Mouse (Mus musculus) embryonic fibroblast, embryonic 13.5 days (primary cell): ENCODE results near the gene Tat. TPM values are rescaled to one million over a fixed set of nuclear protein-coding genes. Genes with fewer than 3 reads are reported as not detected.

Source experiments
- H3K27ac ChIP-seq: 2 replicates; pipeline ENCODE4 v1.5.1; 2012; ENCODE audit warnings: low read length, control low read depth, inconsistent platforms; ENCODE audit not compliant: insufficient read depth
- H3K4me1 ChIP-seq: 2 replicates; pipeline ENCODE4 v1.6.1; 2011; ENCODE audit warnings: low read length; ENCODE audit not compliant: control insufficient read depth, insufficient read depth
- H3K4me3 ChIP-seq: 2 replicates; pipeline ENCODE4 v1.5.1; 2011; ENCODE audit warnings: mild to moderate bottlenecking, control low read depth, low read length; ENCODE audit not compliant: insufficient read depth
- CTCF ChIP-seq: IDR thresholded peaks from 2 replicates; pipeline ENCODE4 v1.5.1; 2011; ENCODE audit warnings: mild to moderate bottlenecking, control low read depth, low read length, moderate library complexity, borderline replicate concordance; ENCODE audit not compliant: insufficient read depth
- POLR2A ChIP-seq: IDR thresholded peaks from 2 replicates; pipeline ENCODE4 v1.6.1; 2011; ENCODE audit warnings: low read depth, mild to moderate bottlenecking, control low read depth, low read length, moderate library complexity
- polyA plus RNA-seq: library from polyadenylated mRNA; stranded (reverse); fragments of >200 nt; gene quantifications from 2 replicates; pipeline ENCODE4 v1.2.4, GENCODE M21; 2011; ENCODE audit warnings: low read depth; ENCODE audit not compliant: missing spikeins, insufficient read length

Tat gene
- polyA plus RNA-seq, 1 experiment: not detected

DNA sequence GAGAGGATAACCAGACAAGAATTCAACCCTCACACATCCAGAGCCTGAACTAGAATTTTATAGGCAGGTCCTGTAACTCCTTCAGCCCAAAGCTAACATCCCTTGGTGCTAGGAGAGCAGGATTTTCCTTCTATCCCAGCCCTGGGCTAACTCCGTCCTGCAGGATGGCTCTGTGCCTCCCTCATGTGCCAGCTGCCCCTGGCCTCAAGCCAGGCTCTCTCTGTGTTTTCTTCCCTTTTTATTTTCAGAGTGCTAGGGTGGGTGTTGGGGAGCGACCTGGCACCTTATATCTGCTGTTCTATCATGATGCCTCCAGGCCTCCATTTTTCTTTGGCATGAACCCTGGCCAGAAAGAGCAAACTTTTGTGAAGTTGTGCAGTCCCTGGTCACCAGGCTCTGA is 45.9 kb downstream of the Tat start:
- Histone ChIP-seq H3K4me3 (no peak overlapping the region), H3K27ac (no peak overlapping the region), H3K4me1 (0 out of 2 replicates have a peak, but pooled peaks cover under 1% of the 10 kb centered on the region)
- TF ChIP-seq CTCF (no peak), POLR2A (no peak)

DNA sequence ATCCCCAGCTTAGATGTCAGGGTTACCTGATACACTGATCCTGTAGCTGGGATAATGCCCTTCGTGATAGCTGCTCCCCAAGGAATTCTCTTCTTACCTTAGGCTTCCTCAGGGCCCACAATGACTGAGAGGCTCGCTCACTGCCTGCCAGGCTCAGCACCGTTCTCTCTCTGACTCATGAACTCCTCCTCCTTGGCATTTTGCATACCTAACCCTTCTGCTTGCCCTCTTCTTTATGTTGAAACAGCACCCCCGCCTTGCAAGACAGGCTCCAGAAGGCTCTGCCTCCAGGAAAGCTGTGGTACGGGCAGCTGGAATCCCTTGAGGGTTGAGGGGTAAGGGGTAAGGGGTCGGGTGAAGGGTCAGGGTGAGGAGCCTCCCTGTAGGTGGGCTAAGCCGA is 49.0 kb downstream of the Tat start:
- TF ChIP-seq CTCF (no peak), POLR2A (no peak)
- Histone ChIP-seq H3K4me1 (peaks cover 3% of the 10 kb centered on the region; the same call in 1 of the 2 replicates), H3K27ac (no peak overlapping the region), H3K4me3 (no peak overlapping the region)

DNA sequence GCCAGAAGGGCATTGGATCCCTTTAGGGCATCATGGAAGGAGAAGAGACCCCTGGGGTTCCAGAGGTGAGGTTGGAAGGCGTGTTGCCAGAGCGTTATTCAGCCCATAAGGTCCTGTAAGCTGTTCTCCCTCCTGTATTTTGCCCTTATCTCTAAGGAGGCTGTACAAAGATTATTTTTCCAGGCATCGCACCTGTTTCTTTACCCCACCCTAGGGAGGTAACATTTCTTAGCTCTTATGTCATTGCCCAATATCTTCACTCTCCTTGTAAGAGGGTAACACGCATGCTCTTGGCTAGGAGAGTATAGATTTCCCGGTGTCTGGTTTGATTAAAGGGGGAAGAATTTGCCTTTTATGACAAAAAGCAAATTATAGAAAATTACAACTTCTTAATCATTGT is 49.4 kb downstream of the Tat start, which contains the start of gene Chst4:
Gene Chst4 (minus strand): TSS at position 82 of the 400 bp plus-strand sequence.
- no peak for TF ChIP-seq POLR2A
- no peak for TF ChIP-seq CTCF
- H3K27ac ChIP-seq: no peak within 1 kb of the TSS
- H3K4me1 ChIP-seq: peaks cover 3% of the 10 kb centered on the region; the same call in 1 of the 2 replicates
- no peak within 1 kb of the TSS for H3K4me3 ChIP-seq

DNA sequence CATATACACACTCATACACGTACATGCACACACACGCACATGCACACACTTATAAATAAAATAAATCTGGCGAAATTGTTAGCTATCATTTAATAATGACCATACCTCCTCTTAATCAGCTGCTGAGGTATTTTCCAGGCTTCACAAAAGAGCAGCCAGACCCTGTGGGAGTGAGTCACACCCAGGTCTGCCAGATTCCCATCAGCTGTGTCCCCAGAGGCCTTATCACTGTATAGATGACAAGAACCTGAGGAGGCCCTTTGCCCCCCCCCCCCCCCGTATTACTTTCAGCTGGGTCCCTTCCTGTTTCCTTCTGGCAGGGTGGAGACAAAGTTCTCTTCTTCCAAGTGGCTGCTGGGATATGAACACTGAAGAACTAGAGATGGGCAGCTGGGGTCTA is 50.3 kb downstream of the Tat start:
- Histone ChIP-seq H3K4me3 (no peak overlapping the region), H3K4me1 (peaks cover 3% of the 10 kb centered on the region; the same call in 1 of the 2 replicates)
- TF ChIP-seq CTCF: no peak
- TF ChIP-seq POLR2A: no peak

More for the DNA sequence above, 50.3 kb downstream of the Tat start:
- H3K27ac ChIP-seq: no peak overlapping the region

Other genes starting within 250 kb of the Tat start
- 71.7 and 77.2 TPM in 2 replicates for gene Ap1g1, start 211.9 kb upstream of the Tat start, polyA plus RNA-seq
- gene Phlpp2, start 121.9 kb upstream of the Tat start, polyA plus RNA-seq: 7.5 and 8.8 TPM in 2 replicates
- gene Marveld3, start 28.2 kb upstream of the Tat start, polyA plus RNA-seq: not detected in 2 replicates
- gene Chst4, start 49.3 kb downstream of the Tat start, polyA plus RNA-seq: not detected in 2 replicates
- gene Zfp612, start 89.3 kb downstream of the Tat start, polyA plus RNA-seq: 2.3 and 2.8 TPM in 2 replicates
- not detected in 2 replicates for gene Gm21964, start 110.8 kb downstream of the Tat start, polyA plus RNA-seq
- not detected in 2 replicates for gene Gm17720, start 112.3 kb downstream of the Tat start, polyA plus RNA-seq
- not detected in 2 replicates for gene Calb2, start 177.8 kb downstream of the Tat start, polyA plus RNA-seq
- 6.8 and 7.0 TPM in 2 replicates for gene Cmtr2, start 225.2 kb downstream of the Tat start, polyA plus RNA-seq